Mouse (Mus musculus) myocyte (in vitro differentiated cells): ENCODE data around the gene Morn5.

Experiments
- CEBPB ChIP-seq: IDR thresholded peaks from 2 replicates; pipeline ENCODE4 v1.6.1; 2011; ENCODE audit warnings: mild to moderate bottlenecking, moderate library complexity; ENCODE audit not compliant: poor library complexity, insufficient read depth, severe bottlenecking
- E2F4 ChIP-seq: IDR thresholded peaks from one replicate; pipeline ENCODE4 v1.6.1; 2011; ENCODE audit warnings: mild to moderate bottlenecking, control low read depth, moderate library complexity; ENCODE audit not compliant: insufficient read depth
- MAX ChIP-seq: IDR thresholded peaks from one replicate; pipeline ENCODE4 v1.6.1; 2011; ENCODE audit warnings: low read depth, mild to moderate bottlenecking, control low read depth
- MYOD1 ChIP-seq, 3 experiments: IDR thresholded peaks; one replicate each; pipeline ENCODE4 v1.6.1; 2011; ENCODE audit warnings: control low read depth in 2 of 3, low read depth in 2 of 3, mild to moderate bottlenecking in 2 of 3, moderate library complexity in 1 of 3; ENCODE audit not compliant: insufficient read length in 2 of 3, control insufficient read depth in 1 of 3
- MYOG ChIP-seq, 3 experiments: IDR thresholded peaks; one replicate each; pipeline ENCODE4 v1.6.1; 2011; ENCODE audit warnings: control low read depth in 2 of 3, low read depth in 2 of 3, mild to moderate bottlenecking in 2 of 3; ENCODE audit not compliant: insufficient read length in 2 of 3, control insufficient read depth in 1 of 3, insufficient read depth in 1 of 3
- POLR2A ChIP-seq: IDR thresholded peaks from one replicate; pipeline ENCODE4 v1.6.1; 2011; ENCODE audit warnings: low read depth, mild to moderate bottlenecking, control low read depth, moderate library complexity; ENCODE audit not compliant: insufficient read length
- POLR2AphosphoS2 ChIP-seq: IDR thresholded peaks from one replicate; pipeline ENCODE4 v1.6.1; 2011; ENCODE audit warnings: low read depth, control low read depth; ENCODE audit not compliant: insufficient read length
- REST ChIP-seq: IDR thresholded peaks from one replicate; pipeline ENCODE4 v1.6.1; 2011; ENCODE audit warnings: mild to moderate bottlenecking, control low read depth, moderate library complexity; ENCODE audit not compliant: insufficient read depth, insufficient read length
- SRF ChIP-seq: IDR thresholded peaks from one replicate; pipeline ENCODE4 v1.6.1; 2011; ENCODE audit warnings: low read depth; ENCODE audit not compliant: control insufficient read depth, insufficient read length
- TCF12 ChIP-seq: IDR thresholded peaks from one replicate; pipeline ENCODE4 v1.6.1; 2011; ENCODE audit warnings: mild to moderate bottlenecking, control low read depth; ENCODE audit not compliant: poor library complexity, insufficient read depth, severe bottlenecking
- TCF3 ChIP-seq: IDR thresholded peaks from one replicate; pipeline ENCODE4 v1.6.1; 2011; ENCODE audit warnings: low read depth, control low read depth; ENCODE audit not compliant: insufficient read length
- USF1 ChIP-seq: IDR thresholded peaks from one replicate; pipeline ENCODE4 v1.6.1; 2011; ENCODE audit warnings: low read depth, mild to moderate bottlenecking, control low read depth, moderate library complexity

GRCm38 (mm10) chr2:36090853-36091741, 41.8 kb downstream of the Morn5 start:
- TF ChIP-seq POLR2A (no peak), USF1 (no peak), E2F4 (no peak), POLR2AphosphoS2 (no peak), REST (no peak), MAX (no peak), TCF12 (no peak), MYOD1 (IDR thresholded peaks at IDR 0.05; ENCODE audit: control insufficient read depth in 1 of 3, insufficient read length in 2 of 3, low read depth in 2 of 3) (no peak), TCF3 (no peak), CEBPB (no peak), SRF (no peak), MYOG (IDR thresholded peaks at IDR 0.05; ENCODE audit: control insufficient read depth in 1 of 3, insufficient read depth in 1 of 3, insufficient read length in 2 of 3, low read depth in 2 of 3) (no peak)
